Mouse (Mus musculus) adrenal gland, postnatal 10 days (tissue): ENCODE data around the gene Rassf2. TPM values are rescaled to one million over a fixed set of nuclear protein-coding genes. Genes with fewer than 3 reads are reported as not detected.

Source experiments
- DNase-seq: peaks from one replicate; pipeline ENCODE4 v3.0.0; 2021; ENCODE audit warnings: mixed read lengths
- total RNA-seq, 2 experiments: library from RNA; stranded (reverse); gene quantifications; 2 replicates each; pipeline ENCODE4 v1.2.3; 2021

Gene Rassf2
- total RNA-seq, 2 experiments from 2014 or later, result 14.6 to 15.1 TPM

- no peak for DNase-seq
Observed at GRCm38 (mm10) chr2:132005445-132005844, 24.6 kb downstream of the Rassf2 start.

GRCm38 (mm10) chr2:132004495-132005136 lies 25.4 kb downstream of the Rassf2 start:
- no peak for DNase-seq

DNA sequence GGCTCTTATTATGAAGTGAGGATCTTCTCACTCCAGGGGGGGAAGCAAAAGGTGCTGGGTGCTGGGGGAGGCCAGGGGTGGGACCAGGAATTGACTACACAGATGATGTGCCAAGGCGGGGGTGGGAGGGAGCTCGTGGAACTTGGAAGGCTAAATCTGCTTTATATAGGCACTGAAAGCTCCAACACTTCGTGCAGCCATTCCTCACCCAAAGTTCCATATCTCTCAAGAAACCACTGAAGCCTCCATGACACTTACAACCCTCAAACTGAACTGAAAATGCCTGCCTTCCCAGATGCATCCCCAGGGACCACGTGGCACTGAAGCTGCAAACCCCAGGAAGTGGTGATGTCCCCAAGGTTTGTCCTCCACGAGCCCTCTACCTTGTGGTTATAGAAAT lies 26.1 kb downstream of the Rassf2 start:
- no peak for DNase-seq

- no peak for DNase-seq
Observed at GRCm38 (mm10) chr2:132001696-132002334, 28.2 kb downstream of the Rassf2 start.

DNA sequence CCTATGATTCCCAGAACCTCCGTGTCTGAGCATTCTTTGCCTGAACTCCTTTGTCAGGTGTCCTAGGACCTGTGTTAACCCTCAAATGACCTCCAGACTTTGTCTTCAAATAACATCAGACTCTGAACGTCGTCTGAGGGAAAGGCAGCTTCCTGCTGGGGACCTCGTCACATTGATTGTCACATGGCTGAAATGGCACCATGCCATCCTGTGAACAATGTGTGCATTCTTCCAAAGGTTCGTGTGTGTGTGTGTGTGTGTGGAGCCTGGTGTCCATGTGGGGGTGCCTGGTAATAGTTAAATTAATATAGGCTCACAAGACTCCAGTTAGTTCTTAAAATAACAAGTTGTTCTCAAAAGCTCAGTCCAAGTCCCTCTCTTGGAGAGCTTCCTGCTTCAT lies 32.7 kb downstream of the Rassf2 start:
- no peak for DNase-seq

GRCm38 (mm10) chr2:131996369-131996768 lies 33.7 kb downstream of the Rassf2 start:
- DNase-seq, result no peak

DNA sequence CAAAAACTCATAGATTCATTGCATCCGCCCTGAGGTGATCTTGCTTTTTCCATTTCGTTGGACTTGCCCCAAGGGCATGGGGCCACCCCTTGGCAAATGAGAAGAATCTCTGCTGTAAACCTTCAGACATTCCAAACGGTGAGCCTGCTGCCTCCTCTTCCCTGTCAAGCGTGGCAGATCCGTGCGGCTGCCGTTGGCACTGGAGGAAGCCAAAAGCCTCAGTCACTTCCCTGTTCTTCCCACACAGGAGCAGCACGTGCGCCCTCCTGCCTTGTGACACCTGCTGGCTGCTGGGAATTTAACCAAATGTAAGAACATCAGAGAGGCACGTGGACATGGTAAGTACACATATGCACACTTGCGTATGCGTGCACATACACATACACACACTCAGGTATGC lies 34.3 kb downstream of the Rassf2 start:
- DNase-seq, result no peak

DNA sequence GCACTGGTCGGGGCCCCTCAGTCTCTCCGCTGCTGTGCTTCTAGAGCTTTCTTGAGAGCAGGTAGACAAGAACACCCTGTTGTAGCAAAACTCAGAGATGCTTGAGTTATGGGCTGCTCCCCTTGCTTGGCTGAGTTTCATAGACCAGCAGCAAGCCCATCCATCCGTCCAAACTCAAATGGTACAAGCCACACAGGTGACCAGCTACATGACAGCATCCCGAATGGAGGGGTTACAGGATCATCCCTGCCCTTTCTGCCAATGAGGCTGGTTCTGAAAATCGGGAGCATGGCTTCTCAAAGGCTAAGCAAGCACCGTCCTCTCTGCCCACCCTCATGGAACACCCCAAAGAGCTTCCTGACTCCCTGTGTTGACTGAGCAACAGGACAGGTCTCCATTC lies 35.1 kb downstream of the Rassf2 start:
- no peak for DNase-seq

- DNase-seq, result no peak
Observed at GRCm38 (mm10) chr2:131993563-131994088, 36.4 kb downstream of the Rassf2 start.

DNA sequence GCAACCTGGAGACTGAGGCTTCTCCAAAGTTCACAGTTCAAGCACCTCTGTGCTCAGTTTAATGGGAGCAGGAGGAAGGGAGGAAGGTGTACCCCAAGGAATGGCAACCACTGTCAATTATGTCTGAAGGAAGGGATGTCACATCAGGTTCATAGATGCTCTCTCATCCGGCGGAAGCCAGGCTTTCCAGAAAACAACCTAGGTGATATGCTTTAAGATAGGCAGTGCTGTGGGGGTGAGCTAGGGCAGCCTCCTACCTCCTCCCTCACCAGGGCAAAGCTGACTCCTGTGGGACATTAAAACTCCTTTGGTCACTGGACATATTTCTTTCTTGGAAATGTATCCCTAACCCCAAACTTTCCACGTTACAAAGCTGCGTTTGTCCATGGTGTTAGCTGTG lies 36.9 kb downstream of the Rassf2 start:
- no peak for DNase-seq

- no peak for DNase-seq
Observed at GRCm38 (mm10) chr2:131992487-131992886, 37.6 kb downstream of the Rassf2 start.

GRCm38 (mm10) chr2:131988550-131988949 lies 41.5 kb downstream of the Rassf2 start:
- DNase-seq, result no peak

DNA sequence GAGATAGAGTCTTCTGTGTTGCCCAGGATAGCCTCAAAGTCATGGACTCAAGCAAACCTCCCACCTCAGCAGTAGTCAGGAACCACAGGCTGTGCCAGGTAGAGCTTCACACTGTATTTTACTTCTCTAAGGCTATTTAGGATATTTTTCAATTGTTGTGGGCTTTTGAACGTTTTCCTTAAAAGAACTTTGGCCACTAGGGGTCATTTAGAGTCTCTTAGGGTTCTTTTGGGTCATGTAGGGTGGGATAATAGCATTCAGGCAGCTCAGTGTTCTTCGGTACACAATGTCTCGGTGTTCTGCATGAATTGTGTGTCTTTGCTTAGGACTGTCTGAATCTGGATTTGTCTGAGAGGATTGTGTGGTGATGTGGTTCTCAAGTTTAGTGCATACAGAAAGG lies 42.1 kb downstream of the Rassf2 start:
- no peak for DNase-seq

DNA sequence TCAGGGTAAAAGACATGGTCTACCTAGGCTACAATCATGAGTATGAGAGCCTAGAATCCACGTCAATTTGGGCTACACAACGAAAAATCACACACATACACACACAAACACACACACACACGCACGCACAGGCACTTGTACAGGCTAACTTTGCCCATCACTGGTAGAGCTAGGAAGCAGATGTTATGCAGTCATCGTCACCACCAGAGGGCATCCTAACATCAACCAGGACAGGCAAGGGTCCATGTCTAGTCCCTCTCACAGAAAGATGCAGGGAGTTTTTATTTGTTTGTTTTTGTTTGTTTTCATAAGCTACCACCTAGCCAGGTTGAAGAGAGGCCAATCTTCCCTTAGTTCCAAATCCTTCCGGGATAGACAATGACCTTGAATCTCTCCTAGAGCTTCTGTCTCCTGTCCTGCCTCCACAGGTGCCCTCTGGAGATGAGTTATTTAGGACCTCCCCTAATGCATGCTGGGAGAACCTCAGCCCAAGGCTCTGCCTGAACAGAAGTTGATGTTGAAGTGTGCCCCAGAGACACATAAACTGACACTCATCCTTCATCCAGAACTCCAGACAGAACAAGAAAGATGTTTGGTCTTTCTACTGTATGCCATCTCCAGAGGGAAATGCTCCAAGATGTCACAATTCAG lies 47.4 kb downstream of the Rassf2 start:
- peak; percentile 75 for DNase-seq

DNA sequence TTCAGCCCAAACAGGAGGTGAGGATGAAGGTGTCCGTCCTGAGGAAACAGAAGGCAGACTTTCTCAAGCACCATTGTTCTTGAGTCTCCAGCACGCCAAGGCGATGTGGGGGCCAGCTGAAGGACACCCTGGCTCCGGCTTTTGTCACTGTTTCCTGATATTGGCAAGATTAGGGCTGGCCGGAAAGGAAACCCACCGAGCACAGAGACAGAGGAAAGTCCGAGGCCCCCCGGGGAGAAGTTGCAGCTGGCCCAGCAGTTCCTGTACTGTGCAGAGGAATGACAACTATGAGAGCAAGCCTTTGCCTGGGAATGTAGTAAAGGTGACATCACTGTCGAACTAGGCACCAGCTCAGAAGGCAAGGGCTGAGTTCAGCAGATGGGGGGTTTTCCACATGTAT lies 49.2 kb downstream of the Rassf2 start:
- peak; percentile 28 for DNase-seq

DNA sequence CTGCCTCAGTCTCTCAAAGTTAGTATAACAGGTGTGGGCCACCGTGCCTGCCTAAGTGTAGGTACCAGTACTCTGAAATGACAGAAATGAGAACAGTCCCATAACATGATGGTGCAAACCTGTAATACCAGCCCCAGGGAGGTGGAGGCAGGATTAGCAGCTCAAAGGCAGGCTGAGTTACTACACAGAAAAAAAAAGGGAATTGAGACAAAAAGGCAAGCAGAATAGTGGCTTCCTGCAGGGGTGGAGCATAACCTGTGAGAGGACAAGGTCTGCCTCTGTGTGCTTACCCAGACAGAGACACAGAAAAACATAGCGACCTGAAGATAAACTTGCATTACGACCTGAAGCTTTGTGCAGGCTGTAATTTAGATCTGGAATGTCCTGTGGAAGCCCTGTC lies 53.4 kb downstream of the Rassf2 start:
- DNase-seq, result no peak

DNA sequence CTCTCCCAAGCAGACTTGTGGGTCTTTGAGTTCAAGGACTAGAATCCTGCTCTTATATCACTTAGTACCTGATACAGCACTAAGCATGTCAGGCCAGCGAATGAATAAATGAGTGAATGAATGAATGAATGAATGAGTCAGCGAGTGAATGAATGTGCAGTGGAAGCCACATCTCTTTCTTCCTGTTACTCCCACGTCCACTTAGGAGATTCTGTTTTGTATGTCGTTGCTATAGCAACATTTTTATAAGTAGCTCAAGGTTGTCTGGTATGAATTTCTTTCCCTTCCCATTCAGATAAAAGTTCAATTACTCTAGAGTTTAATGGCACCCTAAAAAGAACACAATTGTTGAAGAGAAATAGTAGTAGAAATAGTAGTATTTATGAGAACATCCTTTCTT lies 59.0 kb downstream of the Rassf2 start:
- no peak for DNase-seq

- DNase-seq, result peak; percentile 0
Observed at GRCm38 (mm10) chr2:131970597-131970996, 59.5 kb downstream of the Rassf2 start.

GRCm38 (mm10) chr2:131961671-131962070 lies 68.4 kb downstream of the Rassf2 start:
- DNase-seq, result no peak

DNA sequence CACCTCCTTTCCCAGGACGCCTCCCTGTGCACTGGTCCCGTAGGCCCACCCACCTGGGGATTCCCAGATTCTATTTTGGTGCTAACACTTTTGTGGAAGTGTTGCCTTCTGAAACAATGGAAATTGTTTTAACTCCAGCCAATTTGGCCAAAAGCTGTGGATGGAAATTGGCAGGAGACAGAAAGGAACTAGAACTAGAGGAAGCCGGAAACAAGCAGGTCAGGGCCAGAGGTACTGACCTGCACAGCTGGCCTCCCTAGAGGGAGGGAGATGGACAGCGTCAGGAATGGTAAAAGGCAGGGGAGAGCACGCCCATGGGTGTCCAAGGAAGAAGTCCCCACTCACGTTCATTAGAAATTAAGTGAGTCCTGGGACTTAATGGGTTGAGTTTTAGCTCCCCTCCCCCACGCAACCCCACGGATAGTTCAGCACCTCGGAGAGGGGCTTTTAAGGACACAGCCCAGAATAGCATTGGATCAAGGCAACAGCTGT lies 72.3 kb downstream of the Rassf2 start:
- peak; percentile 29 for DNase-seq

DNA sequence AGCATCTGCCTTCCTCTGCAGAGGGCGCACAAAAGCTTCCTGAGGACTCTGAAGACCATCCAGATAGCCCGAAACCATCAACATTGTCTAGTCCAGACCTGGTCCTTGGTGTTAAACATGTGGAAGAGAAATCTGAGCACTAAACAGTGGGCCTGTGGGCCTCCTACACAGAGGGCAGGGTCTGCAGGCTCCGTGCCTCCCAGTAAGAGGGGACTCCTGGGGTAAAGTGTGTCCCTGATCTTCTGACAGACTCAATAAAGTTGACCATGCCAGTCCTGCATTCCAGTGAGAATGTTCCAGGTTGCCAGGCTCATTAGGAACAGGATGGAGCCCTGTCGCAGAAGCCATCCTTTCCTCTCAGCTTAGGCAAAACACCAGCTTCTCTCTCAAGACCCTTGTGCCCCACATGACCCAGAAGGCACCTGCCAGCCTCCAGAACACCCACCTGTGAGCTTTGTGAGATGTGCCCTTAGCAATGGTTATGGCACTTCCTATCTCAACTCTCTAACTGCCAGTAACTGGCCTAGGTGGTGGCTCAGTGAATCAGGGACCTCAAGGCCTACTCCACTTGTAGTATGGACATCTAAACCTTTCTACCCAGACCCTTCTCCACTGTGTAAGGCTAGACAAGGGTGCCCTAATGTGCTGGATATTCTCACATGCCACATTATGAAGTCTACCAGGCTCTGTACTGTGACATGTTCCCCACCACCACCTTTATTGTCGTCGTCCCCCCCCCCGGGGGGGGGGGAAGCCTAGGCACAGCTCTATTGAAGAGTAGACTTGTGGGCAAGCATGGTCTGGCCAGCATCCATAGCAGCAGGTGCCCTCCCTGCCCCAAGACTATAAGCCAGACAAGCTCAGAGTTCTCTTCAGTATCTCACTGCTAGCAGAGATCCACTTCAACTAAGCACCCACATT lies 73.5 kb downstream of the Rassf2 start:
- peak; percentile 1 for DNase-seq

DNA sequence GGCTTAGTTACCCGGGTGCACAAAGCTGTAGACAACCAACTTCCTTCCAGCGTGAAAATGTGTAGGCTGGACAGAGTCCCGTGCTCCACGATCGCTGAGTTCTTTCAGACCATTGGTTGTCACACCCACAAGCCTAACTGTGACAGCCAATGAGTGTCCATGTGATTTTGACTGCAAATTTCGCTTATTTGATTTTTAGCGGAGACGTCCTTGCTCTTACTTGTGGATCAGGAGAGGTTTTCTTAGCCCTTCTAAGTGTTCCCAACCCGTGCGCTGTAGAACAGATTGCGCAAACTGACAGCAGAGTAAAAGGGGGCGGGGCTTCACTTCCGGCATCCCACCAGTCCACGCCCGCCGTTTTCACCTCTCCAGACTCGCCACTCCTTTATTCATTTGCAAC lies 74.8 kb downstream of the Rassf2 start:
- DNase-seq, result peak; percentile 55
